Comparison of ENCODE assay signal across 24 mouse cellular contexts in the genomic region with DNA sequence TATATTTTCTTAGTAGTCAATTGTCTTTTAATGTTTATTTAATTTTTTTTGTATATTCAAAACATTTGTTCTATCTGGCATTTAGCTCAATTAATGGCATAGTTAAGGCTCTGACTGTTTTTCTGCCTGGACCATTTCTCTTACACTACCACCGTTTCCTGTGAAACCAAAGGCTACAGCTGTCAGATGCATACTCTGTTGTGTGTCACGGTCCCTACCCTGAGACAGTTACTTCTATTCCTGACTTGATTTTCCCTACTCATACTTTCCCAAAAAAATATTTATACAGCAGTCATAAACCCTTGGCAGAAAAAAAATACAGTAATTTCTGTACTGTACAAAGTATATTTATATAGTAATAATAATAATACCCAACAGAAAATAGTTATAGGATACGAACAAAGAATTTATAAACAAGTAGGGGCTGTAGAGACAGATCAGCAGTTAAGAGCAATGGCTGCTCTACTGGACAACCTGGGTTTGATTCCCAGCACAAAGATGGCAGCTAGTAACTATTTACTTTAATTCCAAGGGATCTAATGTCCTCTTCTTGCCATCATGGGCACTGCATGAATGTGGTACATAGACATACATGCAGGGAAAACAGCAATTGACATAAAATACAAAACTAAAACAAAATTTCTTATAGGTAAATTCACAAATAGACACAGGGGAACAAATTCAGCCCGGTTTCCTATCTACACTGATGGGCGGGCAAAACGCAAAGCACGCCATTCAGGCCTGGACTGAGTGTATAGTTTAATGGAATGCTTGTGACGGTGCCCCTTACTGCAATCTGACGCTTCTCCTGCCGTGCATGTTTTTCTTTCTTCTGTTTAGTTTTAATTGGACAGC. TPM values are rescaled to one million over a fixed set of nuclear protein-coding genes. Genes with fewer than 3 reads are reported as not detected.
DNase-seq lines count a peak whose midpoint lies in the region; ATAC-seq and TF ChIP-seq lines count a peak whose summit lies in the region.
"Had no signal": no experiment of that assay in that cellular context is flagged by ENCODE, and none has a peak within 500 bp of the region (broad histone marks: within the 10 kb centered on the region; RNA-seq: fewer than 3 reads in every experiment).

No protein-coding gene starts in this region.

- no peaks in the 10 kb centered on the region for H3K4me1 ChIP-seq in heart, embryonic 11.5 days (ENCODE audit: control insufficient read depth, insufficient read depth, low read length)
- no peaks in the 10 kb centered on the region for H3K4me1 ChIP-seq in midbrain, embryonic 11.5 days (ENCODE audit: control insufficient read depth, insufficient read depth, low read length)
- H3K4me1 ChIP-seq in midbrain, embryonic 13.5 days (replicated peaks) = no peaks in the 10 kb centered on the region
- no peaks in the 10 kb centered on the region for H3K4me1 ChIP-seq in lung, adult 2 months (ENCODE audit: control insufficient read depth, insufficient read depth, low read length)

- no peaks in the 10 kb centered on the region for H3K27me3 ChIP-seq in heart, embryonic 11.5 days (ENCODE audit: control insufficient read depth, insufficient read depth, low read length)
- no peaks in the 10 kb centered on the region for H3K27me3 ChIP-seq in midbrain, embryonic 11.5 days (ENCODE audit: control insufficient read depth, insufficient read depth, low read length)
- no peaks in the 10 kb centered on the region for H3K27me3 ChIP-seq in midbrain, embryonic 13.5 days
- H3K27me3 ChIP-seq: CH12.LX, Patski had no signal

- no peak for TF ChIP-seq POLR2A in lung, adult 2 months (IDR thresholded peaks at IDR 0.05; ENCODE audit: borderline replicate concordance, extremely low read depth, low read depth, low read length)

- H3K9me3 ChIP-seq in heart, embryonic 11.5 days (replicated peaks; ENCODE audit: control insufficient read depth, low read length) = no peaks in the 10 kb centered on the region
- no peaks in the 10 kb centered on the region for H3K9me3 ChIP-seq in midbrain, embryonic 11.5 days (ENCODE audit: control insufficient read depth, low read length)
- H3K9me3 ChIP-seq in midbrain, embryonic 13.5 days = no peaks in the 10 kb centered on the region
- H3K9me3 ChIP-seq: G1E had no signal

- ATAC-seq in heart, embryonic 11.5 days (replicated peaks; ENCODE audit: insufficient number of reproducible peaks, low FRiP score, low TSS enrichment) = no peak
- no peak for ATAC-seq in midbrain, embryonic 11.5 days (ENCODE audit: low FRiP score)
- ATAC-seq in midbrain, embryonic 13.5 days = no peak
- ATAC-seq: activated CD4-positive, CD25-positive, alpha-beta regulatory T cell, adult 4 months; CD4-positive, CD25-positive, alpha-beta regulatory T cell, adult 4 months; Patski had no signal

- H3K4me2 ChIP-seq in heart, embryonic 11.5 days = no peak overlapping the region
- H3K4me2 ChIP-seq in midbrain, embryonic 11.5 days = no peak overlapping the region
- H3K4me2 ChIP-seq in midbrain, embryonic 13.5 days (replicated peaks) = no peak overlapping the region

- H3K27ac ChIP-seq in heart, embryonic 11.5 days (ENCODE audit: low read depth, low read length) = no peak overlapping the region
- H3K27ac ChIP-seq in midbrain, embryonic 11.5 days (ENCODE audit: low read depth, low read length) = no peak overlapping the region
- no peak overlapping the region for H3K27ac ChIP-seq in midbrain, embryonic 13.5 days

- no peak overlapping the region for H3K9ac ChIP-seq in heart, embryonic 11.5 days (ENCODE audit: low read depth, low read length)
- H3K9ac ChIP-seq in midbrain, embryonic 11.5 days (ENCODE audit: low read length) = no peak overlapping the region
- no peak overlapping the region for H3K9ac ChIP-seq in midbrain, embryonic 13.5 days (replicated peaks)

- 89% methylated on average over 10 of the region's 10 CpGs for WGBS in heart, embryonic 11.5 days (ENCODE audit: insufficient replicate concordance)
- whole genome bisulfite sequencing in midbrain, embryonic 11.5 days = 91% methylated on average over 10 of the region's 10 CpGs
- 92% methylated on average over 10 of the region's 10 CpGs for WGBS in midbrain, embryonic 13.5 days
- 87% methylated on average over 10 of the region's 10 CpGs for WGBS in lung, adult 2 months

- peaks cover 37% of the 10 kb centered on the region for H3K36me3 ChIP-seq in heart, embryonic 11.5 days (ENCODE audit: control insufficient read depth, insufficient read depth, low read length)
- H3K36me3 ChIP-seq in midbrain, embryonic 11.5 days (ENCODE audit: control insufficient read depth, insufficient read depth, low read length) = peaks cover 24% of the 10 kb centered on the region; the same call in 1 of the 2 replicates
- peaks cover 80% of the 10 kb centered on the region for H3K36me3 ChIP-seq in midbrain, embryonic 13.5 days

- no peak overlapping the region for H3K4me3 ChIP-seq in heart, embryonic 11.5 days (ENCODE audit: low read depth, low read length)
- no peak overlapping the region for H3K4me3 ChIP-seq in midbrain, embryonic 11.5 days (ENCODE audit: low read depth, low read length)
- no peak overlapping the region for H3K4me3 ChIP-seq in midbrain, embryonic 13.5 days (replicated peaks)
- H3K4me3 ChIP-seq in lung, adult 2 months (replicated peaks; ENCODE audit: extremely low read depth, low read depth, low read length) = no peak overlapping the region

- no peak for TF ChIP-seq CTCF in lung, adult 2 months (IDR thresholded peaks at IDR 0.05; ENCODE audit: insufficient read depth, low read length)

- DNase-seq in heart, adult 11 months = peak; percentile 74
- peak; percentile 44 for DNase-seq in midbrain, embryonic 11.5 days (ENCODE audit: low spot score, missing footprints)
- DNase-seq in 3T3-L1 (ENCODE audit: low read depth, low spot score) (peak; percentile 94), adipocyte (ENCODE audit: low spot score) (peak; percentile 93)
- no peak for DNase-seq in adrenal gland, postnatal 10 days
- no peak for DNase-seq in lung, adult 2 months
- DNase-seq: adrenal gland, adult 2 months; adrenal gland, adult 8-10 months; adrenal gland, postnatal 14 days; adrenal gland, postnatal 25 days; adrenal gland, postnatal 36 days; B cell, adult 2 months; cerebellum, adult 11 months; cerebellum, adult 11-12 months; cerebellum, adult 18-20 months; cerebellum, adult 2 months; cerebellum, adult 8-10 months had no signal

RNA-seq across cellular contexts. Expression of gene Slc35e3, which starts 21.3 kb away (rescaled TPM):
- polyA plus RNA-seq in heart, embryonic 11.5 days (2014; fragmentation: Nextera tagmentation; extraction: Ambion mirVana) = 6.9 and 9.4 TPM in 2 replicates
- 21.4 TPM in 2 replicates for polyA plus RNA-seq in midbrain, embryonic 11.5 days (2014; fragmentation: Nextera tagmentation; extraction: Ambion mirVana)
- polyA plus RNA-seq in midbrain, embryonic 13.5 days (2015; fragmentation: Nextera tagmentation; extraction: Ambion mirVana) = 32.4 and 33.1 TPM in 2 replicates
- 10 to 100 TPM; 10.5 to 14.4 TPM for total RNA-seq in adrenal gland, postnatal 10 days (2021)
- 15.8 and 19.1 TPM in 2 replicates for polyA plus RNA-seq in lung, adult 2 months (2012; rRNA removed)

RNA-seq across cellular contexts. Expression of gene Nup107, which starts 25.0 kb away (rescaled TPM):
- 56.3 and 68.9 TPM in 2 replicates for polyA plus RNA-seq in heart, embryonic 11.5 days (2014; fragmentation: Nextera tagmentation; extraction: Ambion mirVana)
- 95.1 and 99.0 TPM in 2 replicates for polyA plus RNA-seq in midbrain, embryonic 11.5 days (2014; fragmentation: Nextera tagmentation; extraction: Ambion mirVana)
- 44.9 and 45.1 TPM in 2 replicates for polyA plus RNA-seq in midbrain, embryonic 13.5 days (2015; fragmentation: Nextera tagmentation; extraction: Ambion mirVana)
- 10 to 100 TPM; 14.4 to 16.8 TPM for total RNA-seq in adrenal gland, postnatal 10 days (2021)
- 4.5 and 8.0 TPM in 2 replicates for polyA plus RNA-seq in lung, adult 2 months (2012; rRNA removed)

RNA-seq across cellular contexts. Expression of gene Mdm2, which starts 57.0 kb away (rescaled TPM):
- 54.7 and 62.2 TPM in 2 replicates for polyA plus RNA-seq in heart, embryonic 11.5 days (2014; fragmentation: Nextera tagmentation; extraction: Ambion mirVana)
- 67.5 and 74.3 TPM in 2 replicates for polyA plus RNA-seq in midbrain, embryonic 11.5 days (2014; fragmentation: Nextera tagmentation; extraction: Ambion mirVana)
- polyA plus RNA-seq in midbrain, embryonic 13.5 days (2015; fragmentation: Nextera tagmentation; extraction: Ambion mirVana) = 65.5 and 67.5 TPM in 2 replicates
- total RNA-seq in adrenal gland, postnatal 10 days (2021) = 10 to 100 TPM; 41.1 to 46.2 TPM
- 39.0 and 39.7 TPM in 2 replicates for polyA plus RNA-seq in lung, adult 2 months (2012; rRNA removed)

Comparison
In these comparisons a context has a peak if more than half of its experiments do, and no peak if none do; other contexts are left out.
1. DNase-seq: peak in heart, adult 11 months (single experiment), midbrain, embryonic 11.5 days (single experiment), 3T3-L1 (single experiment) and adipocyte (single experiment); none in adrenal gland, postnatal 10 days (single experiment) and lung, adult 2 months (single experiment).